Mouse (Mus musculus): ENCODE measurements around the gene Phf10. TPM values are rescaled to one million over a fixed set of nuclear protein-coding genes. Genes with fewer than 3 reads are reported as not detected.
"Not testable (repeated sequence)": the region's sequence is repeated elsewhere in the genome, so short reads cannot be mapped to it uniquely, and the experiment has no call there.

Gene Phf10
- polyA plus RNA-seq, 1 experiment from 2014 or later = 39.1 TPM

DNA sequence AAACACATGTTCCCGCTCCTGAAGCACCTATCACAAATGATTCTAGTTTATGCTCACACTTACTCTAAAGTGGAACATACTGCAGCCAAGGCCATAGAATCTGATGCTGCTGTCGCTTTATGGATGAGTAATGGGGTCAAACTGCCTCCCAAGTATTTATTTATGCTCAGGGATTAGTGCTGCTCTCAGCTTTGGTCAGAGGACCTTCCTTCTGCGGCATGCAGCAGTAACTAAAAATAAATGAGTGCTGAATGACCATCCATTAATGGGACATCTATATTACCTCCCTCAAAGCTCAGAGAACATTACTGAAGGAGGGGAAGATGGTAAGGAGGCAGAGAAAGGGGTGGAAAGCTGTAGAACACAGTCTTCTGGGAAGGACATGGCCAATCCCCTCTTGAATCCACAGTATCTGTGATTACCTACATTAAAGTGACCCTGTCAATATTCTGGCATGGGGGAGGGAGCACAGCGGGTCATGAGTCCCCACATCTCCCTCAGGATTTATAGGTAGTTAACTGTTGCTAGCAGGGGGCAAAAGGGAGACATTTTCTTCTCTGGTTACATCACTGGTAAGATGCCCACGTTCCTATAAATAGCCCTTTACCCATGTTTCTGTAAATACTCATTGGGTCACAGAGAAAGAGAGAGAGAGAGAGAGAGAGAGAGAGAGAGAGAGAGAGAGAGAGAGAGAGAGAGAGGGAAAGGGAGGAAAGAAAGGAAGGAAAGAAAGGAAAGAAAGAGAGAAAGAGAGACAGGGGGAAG lies 25.1 kb downstream of the Phf10 start:
- Histone ChIP-seq H3K4me1 (no peaks in the 10 kb centered on the region), H3K4me3 (no peak overlapping the region), H3K4me2 (no peak overlapping the region), H3K36me3 (no peaks in the 10 kb centered on the region), H3K27ac (no peak overlapping the region), H3K9me3 (no peaks in the 10 kb centered on the region), H3K9ac (no peak overlapping the region), H3K27me3 (no peaks in the 10 kb centered on the region)
- ATAC-seq (ENCODE audit: borderline replicate concordance, extremely low read depth, low FRiP score, low TSS enrichment) = no peak
- WGBS = 48% methylated on average over 5 of the region's 5 CpGs

DNA sequence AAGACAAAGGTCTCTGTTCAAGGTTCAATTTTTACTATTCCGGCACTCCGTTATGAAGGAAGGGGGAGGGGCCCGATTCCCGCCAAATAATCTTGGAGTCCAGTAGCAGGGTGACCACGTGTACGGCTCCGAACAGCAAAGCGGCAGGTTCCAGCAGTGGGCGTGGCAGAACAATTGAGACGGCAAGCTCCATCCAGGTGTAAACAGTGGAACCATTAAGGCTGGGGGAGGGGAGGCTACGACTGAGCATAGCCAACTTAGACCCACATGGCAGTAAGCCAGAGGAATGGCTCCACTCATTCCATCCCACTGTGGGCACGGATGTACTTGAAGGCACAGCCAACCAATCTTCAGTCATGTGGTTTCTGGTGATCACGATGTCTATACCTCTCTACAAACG lies 25.8 kb downstream of the Phf10 start:
- not testable (repeated sequence) for H3K27me3 ChIP-seq; H3K4me2 ChIP-seq; H3K9me3 ChIP-seq; H3K27ac ChIP-seq; H3K9ac ChIP-seq; ATAC-seq (ENCODE audit: borderline replicate concordance, extremely low read depth, low FRiP score, low TSS enrichment); H3K36me3 ChIP-seq; H3K4me3 ChIP-seq; H3K4me1 ChIP-seq
- WGBS = 69% methylated on average over 14 of the region's 14 CpGs

GRCm38 (mm10) chr17:14931469-14931868 lies 29.6 kb downstream of the Phf10 start:
- 77% methylated on average over 5 of the region's 5 CpGs for WGBS

DNA sequence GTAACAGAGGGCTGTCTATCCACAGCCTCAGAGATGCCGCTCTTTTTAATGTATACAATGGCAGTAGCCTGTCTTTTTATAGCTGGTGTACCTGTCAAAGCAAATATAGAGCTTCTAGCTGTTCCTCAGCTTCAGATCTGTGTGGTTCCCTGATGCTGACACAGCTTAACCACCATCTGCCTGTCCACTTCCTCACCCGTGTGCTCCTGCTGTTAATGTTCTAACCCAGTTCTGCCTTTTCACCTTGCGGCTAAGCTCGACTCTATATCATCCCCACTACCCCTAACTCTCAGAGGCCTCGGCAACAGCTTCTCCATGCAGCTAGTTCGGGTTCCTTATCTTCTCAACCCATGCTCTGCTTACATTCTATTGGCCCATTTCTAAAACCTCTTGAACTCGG lies 30.4 kb downstream of the Phf10 start:
- ATAC-seq (ENCODE audit: borderline replicate concordance, extremely low read depth, low FRiP score, low TSS enrichment) = no peak
- H3K27ac ChIP-seq = no peak overlapping the region
- H3K4me1 ChIP-seq = no peaks in the 10 kb centered on the region
- WGBS = 70% methylated on average over 7 of the region's 7 CpGs
- no peak overlapping the region for H3K4me2 ChIP-seq
- no peaks in the 10 kb centered on the region for H3K36me3 ChIP-seq
- H3K9ac ChIP-seq = no peak overlapping the region
- H3K9me3 ChIP-seq = no peaks in the 10 kb centered on the region
- H3K4me3 ChIP-seq = no peak overlapping the region
- no peaks in the 10 kb centered on the region for H3K27me3 ChIP-seq

More at GRCm38 (mm10) chr17:14931469-14931868, 29.6 kb downstream of the Phf10 start:
- Histone ChIP-seq H3K27me3 (no peaks in the 10 kb centered on the region), H3K4me1 (no peaks in the 10 kb centered on the region), H3K4me3 (no peak overlapping the region), H3K9ac (no peak overlapping the region), H3K36me3 (no peaks in the 10 kb centered on the region), H3K4me2 (no peak overlapping the region), H3K9me3 (no peaks in the 10 kb centered on the region), H3K27ac (no peak overlapping the region)
- no peak for ATAC-seq (ENCODE audit: borderline replicate concordance, extremely low read depth, low FRiP score, low TSS enrichment)

DNA sequence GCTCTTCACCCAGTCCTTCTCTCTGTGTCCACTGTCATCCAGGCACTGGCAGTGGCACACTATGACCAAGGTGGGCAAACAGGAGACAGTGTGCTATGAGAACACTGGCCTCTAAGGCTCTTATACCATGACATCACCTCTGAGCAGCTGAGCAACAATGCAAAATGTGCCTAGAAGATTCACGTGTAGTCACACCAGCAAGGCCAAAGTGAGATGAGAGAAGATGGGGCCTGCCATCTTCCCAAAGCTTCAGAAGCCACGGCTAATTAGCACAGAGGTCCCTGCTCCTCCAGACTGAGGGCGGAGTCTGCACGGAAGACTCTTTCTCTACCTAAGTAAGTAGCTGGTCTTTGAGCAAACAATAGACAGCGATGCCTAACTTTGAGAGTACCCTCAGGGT lies 32.4 kb downstream of the Phf10 start:
- 50% methylated on average over 5 of the region's 5 CpGs for WGBS
- no peak overlapping the region for H3K9ac ChIP-seq
- no peak overlapping the region for H3K27ac ChIP-seq
- no peaks in the 10 kb centered on the region for H3K27me3 ChIP-seq
- no peak overlapping the region for H3K4me3 ChIP-seq
- ATAC-seq (ENCODE audit: borderline replicate concordance, extremely low read depth, low FRiP score, low TSS enrichment) = no peak
- no peaks in the 10 kb centered on the region for H3K36me3 ChIP-seq
- no peak overlapping the region for H3K4me2 ChIP-seq
- H3K9me3 ChIP-seq = no peaks in the 10 kb centered on the region
- H3K4me1 ChIP-seq = no peaks in the 10 kb centered on the region

GRCm38 (mm10) chr17:14927644-14928218 lies 33.3 kb downstream of the Phf10 start:
- no peak overlapping the region for H3K4me2 ChIP-seq
- H3K27me3 ChIP-seq = no peaks in the 10 kb centered on the region
- 74% methylated on average over 8 of the region's 8 CpGs for WGBS
- no peaks in the 10 kb centered on the region for H3K9me3 ChIP-seq
- no peaks in the 10 kb centered on the region for H3K36me3 ChIP-seq
- H3K9ac ChIP-seq = no peak overlapping the region
- no peak overlapping the region for H3K4me3 ChIP-seq
- H3K4me1 ChIP-seq = no peaks in the 10 kb centered on the region
- H3K27ac ChIP-seq = no peak overlapping the region
- no peak for ATAC-seq (ENCODE audit: borderline replicate concordance, extremely low read depth, low FRiP score, low TSS enrichment)

GRCm38 (mm10) chr17:14921582-14921981 lies 39.5 kb downstream of the Phf10 start:
- Histone ChIP-seq H3K9me3 (no peaks in the 10 kb centered on the region), H3K4me2 (no peak overlapping the region), H3K4me1 (no peaks in the 10 kb centered on the region), H3K27me3 (peaks cover 6% of the 10 kb centered on the region; the same call in 1 of the 2 replicates), H3K4me3 (no peak overlapping the region), H3K36me3 (no peaks in the 10 kb centered on the region), H3K9ac (no peak overlapping the region), H3K27ac (no peak overlapping the region)
- ATAC-seq (ENCODE audit: borderline replicate concordance, extremely low read depth, low FRiP score, low TSS enrichment) = no peak
- WGBS = 48% methylated on average over 6 of the region's 6 CpGs

- WGBS = 81% methylated on average over 8 of the region's 8 CpGs
- peaks cover 6% of the 10 kb centered on the region; the same call in 1 of the 2 replicates for H3K27me3 ChIP-seq
Observed at GRCm38 (mm10) chr17:14917866-14918265, 43.2 kb downstream of the Phf10 start.

DNA sequence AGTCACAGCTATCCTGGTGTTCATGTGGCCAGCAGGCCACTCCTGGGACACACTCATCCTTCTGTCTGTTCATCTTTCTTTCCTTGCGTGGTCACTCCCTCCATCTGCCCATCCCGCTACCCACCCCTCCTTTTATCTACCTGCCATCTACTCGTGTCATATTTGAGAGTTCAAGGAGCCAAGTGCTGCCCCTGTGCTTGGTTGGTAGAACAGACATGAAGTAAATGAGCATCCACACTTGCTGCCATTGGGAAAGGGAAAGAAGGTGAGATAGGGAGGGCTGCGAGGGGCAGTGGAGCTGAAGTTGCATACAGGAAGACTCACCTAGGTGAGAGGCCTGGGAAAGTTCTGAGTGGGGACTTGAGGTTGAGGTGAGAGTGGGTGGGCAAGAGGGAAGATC lies 46.7 kb downstream of the Phf10 start:
- Histone ChIP-seq H3K4me3 (no peak overlapping the region), H3K36me3 (no peaks in the 10 kb centered on the region), H3K27me3 (peaks cover 6% of the 10 kb centered on the region; the same call in 1 of the 2 replicates), H3K27ac (no peak overlapping the region), H3K4me1 (no peaks in the 10 kb centered on the region), H3K9ac (no peak overlapping the region), H3K4me2 (no peak overlapping the region), H3K9me3 (no peaks in the 10 kb centered on the region)
- WGBS = 73% methylated on average over 4 of the region's 4 CpGs
- ATAC-seq (ENCODE audit: borderline replicate concordance, extremely low read depth, low FRiP score, low TSS enrichment) = no peak

More at GRCm38 (mm10) chr17:14917866-14918265, 43.2 kb downstream of the Phf10 start:
- Histone ChIP-seq H3K36me3 (no peaks in the 10 kb centered on the region), H3K4me2 (no peak overlapping the region), H3K9me3 (no peaks in the 10 kb centered on the region), H3K4me1 (no peaks in the 10 kb centered on the region), H3K9ac (no peak overlapping the region), H3K27ac (no peak overlapping the region), H3K4me3 (no peak overlapping the region)
- ATAC-seq (ENCODE audit: borderline replicate concordance, extremely low read depth, low FRiP score, low TSS enrichment) = no peak

DNA sequence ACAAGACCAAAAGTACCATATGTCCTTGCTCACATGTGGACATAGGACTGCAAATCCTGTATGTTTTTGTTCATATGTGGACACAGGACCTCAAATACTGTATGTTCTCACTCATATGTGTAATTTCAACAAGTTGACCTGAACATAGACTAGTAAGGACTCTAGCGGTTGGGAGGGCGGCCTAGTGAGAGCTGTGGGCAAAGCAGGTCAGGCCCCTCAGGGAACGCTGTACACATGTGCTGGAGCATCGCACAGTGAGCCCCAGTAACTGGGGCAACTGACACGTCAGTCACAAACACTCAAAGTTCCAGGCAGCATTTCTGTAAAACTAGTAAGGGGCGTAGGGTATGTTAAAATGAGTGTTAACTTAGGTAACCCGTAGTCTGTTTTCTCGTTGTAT lies 48.1 kb downstream of the Phf10 start:
- no peak for ATAC-seq (ENCODE audit: borderline replicate concordance, extremely low read depth, low FRiP score, low TSS enrichment)
- no peak overlapping the region for H3K9ac ChIP-seq
- no peaks in the 10 kb centered on the region for H3K9me3 ChIP-seq
- H3K4me3 ChIP-seq = no peak overlapping the region
- no peaks in the 10 kb centered on the region for H3K4me1 ChIP-seq
- no peak overlapping the region for H3K27ac ChIP-seq
- H3K4me2 ChIP-seq = no peak overlapping the region
- WGBS = 83% methylated on average over 8 of the region's 8 CpGs
- H3K27me3 ChIP-seq = no peaks in the 10 kb centered on the region
- no peaks in the 10 kb centered on the region for H3K36me3 ChIP-seq

DNA sequence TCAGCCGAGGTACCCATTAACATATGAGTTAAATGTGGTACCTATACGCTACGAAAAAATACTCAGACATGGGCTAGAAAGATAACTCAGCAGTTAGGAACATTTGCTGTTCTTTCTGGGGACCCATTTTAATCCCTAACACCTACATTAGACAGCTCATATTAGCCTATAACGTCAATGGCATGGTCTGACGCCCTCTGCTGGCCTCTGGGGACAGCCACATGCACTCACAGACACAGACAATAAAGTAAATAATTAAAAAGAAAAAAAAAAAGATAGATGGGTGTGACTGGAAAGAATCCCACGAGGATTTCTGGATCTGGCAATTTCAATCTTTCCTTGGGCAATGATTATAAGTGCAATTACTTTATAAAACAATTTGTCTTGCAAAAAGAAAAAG lies 48.7 kb downstream of the Phf10 start:
- Histone ChIP-seq H3K4me2 (no peak overlapping the region), H3K4me3 (no peak overlapping the region), H3K36me3 (no peaks in the 10 kb centered on the region), H3K4me1 (no peaks in the 10 kb centered on the region), H3K9ac (no peak overlapping the region), H3K27me3 (no peaks in the 10 kb centered on the region), H3K9me3 (no peaks in the 10 kb centered on the region), H3K27ac (no peak overlapping the region)
- no peak for ATAC-seq (ENCODE audit: borderline replicate concordance, extremely low read depth, low FRiP score, low TSS enrichment)
- 49% methylated on average over 6 of the region's 6 CpGs for WGBS

DNA sequence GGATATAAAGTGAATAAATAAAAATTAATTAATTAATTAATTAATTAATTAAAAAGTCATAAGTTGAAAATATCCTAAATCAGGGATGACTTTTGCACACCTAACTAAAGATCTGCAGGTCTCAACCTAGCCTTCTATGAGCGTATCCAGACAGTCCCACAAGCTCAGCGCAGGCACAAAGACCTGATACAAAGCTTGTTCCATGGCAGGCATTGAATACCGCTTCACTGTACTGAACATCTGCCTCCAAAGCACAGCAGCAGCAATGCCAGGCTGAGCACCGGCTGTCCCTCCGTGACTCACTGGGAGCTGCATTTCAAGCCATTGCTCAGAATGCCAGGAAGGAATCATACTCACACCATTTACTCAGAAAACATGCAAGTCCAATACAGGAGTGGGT lies 50.3 kb downstream of the Phf10 start:
- no peaks in the 10 kb centered on the region; the same call in 1 of the 2 replicates for H3K27me3 ChIP-seq
- WGBS = 86% methylated on average over 5 of the region's 5 CpGs
- no peak for ATAC-seq (ENCODE audit: borderline replicate concordance, extremely low read depth, low FRiP score, low TSS enrichment)

More for the DNA sequence above, 50.3 kb downstream of the Phf10 start:
- H3K9me3 ChIP-seq = no peaks in the 10 kb centered on the region
- no peaks in the 10 kb centered on the region for H3K4me1 ChIP-seq
- no peaks in the 10 kb centered on the region for H3K36me3 ChIP-seq
- no peak overlapping the region for H3K4me2 ChIP-seq
- H3K27ac ChIP-seq = no peak overlapping the region
- no peak overlapping the region for H3K9ac ChIP-seq
- no peak overlapping the region for H3K4me3 ChIP-seq

All from lung, embryonic 15.5 days (tissue).